Mouse (Mus musculus): ENCODE data around the gene Plbd2.

GRCm38 (mm10) chr5:120438991-120439710 is 64.3 kb downstream of the Plbd2 start:
- TF ChIP-seq CTCF (IDR thresholded peaks at IDR 0.05; ENCODE audit: borderline replicate concordance, insufficient read depth, low read depth, low read length) (no peak), POLR2A (IDR thresholded peaks at IDR 0.05; ENCODE audit: borderline replicate concordance, insufficient read depth, low read length) (no peak)
